Mouse (Mus musculus) B cell, adult 2 months (primary cell): ENCODE data around the gene Ptx4.
A peak's percentile ranks its signal among the peaks of the same experiment; 100 is the strongest.

ENCODE experiments used
- DNase-seq, 2 experiments: peaks; one replicate each; pipeline ENCODE4 v3.0.0; 2022

Gene Ptx4

GRCm38 (mm10) chr17:25120406-25120805, at the start of gene Ptx4:
TSS of gene Ptx4 (plus strand) at chr17:25120760.
- no peak for DNase-seq

- no peak for DNase-seq
Observed at GRCm38 (mm10) chr17:25076906-25077305, 43.7 kb upstream of the Ptx4 start.

- DNase-seq = no peak
Observed at GRCm38 (mm10) chr17:25077771-25078372, 42.7 kb upstream of the Ptx4 start.

- no peak for DNase-seq
Observed at GRCm38 (mm10) chr17:25080210-25080609, 40.4 kb upstream of the Ptx4 start.

- DNase-seq = no peak
Observed at GRCm38 (mm10) chr17:25080960-25081381, 39.6 kb upstream of the Ptx4 start.

- no peak for DNase-seq
Observed at GRCm38 (mm10) chr17:25082081-25082847, 38.3 kb upstream of the Ptx4 start.

- no peak for DNase-seq
Observed at GRCm38 (mm10) chr17:25082887-25083286, 37.7 kb upstream of the Ptx4 start.

GRCm38 (mm10) chr17:25083444-25083931, 37.1 kb upstream of the Ptx4 start, which contains the start of gene Tmem204:
TSS of gene Tmem204 (minus strand) at chr17:25083591.
- no peak for DNase-seq

- no peak for DNase-seq
Observed at GRCm38 (mm10) chr17:25084835-25085385, 35.6 kb upstream of the Ptx4 start.

GRCm38 (mm10) chr17:25086724-25087123, 33.8 kb upstream of the Ptx4 start:
- DNase-seq = no peak

- no peak for DNase-seq
Observed at GRCm38 (mm10) chr17:25089158-25089557, 31.4 kb upstream of the Ptx4 start.

GRCm38 (mm10) chr17:25090450-25090849, 30.1 kb upstream of the Ptx4 start:
- DNase-seq = no peak

- no peak for DNase-seq
Observed at GRCm38 (mm10) chr17:25096221-25096620, 24.3 kb upstream of the Ptx4 start.

GRCm38 (mm10) chr17:25100052-25100451, 20.5 kb upstream of the Ptx4 start:
- DNase-seq = no peak

GRCm38 (mm10) chr17:25101338-25101737, 19.2 kb upstream of the Ptx4 start:
- DNase-seq = no peak

GRCm38 (mm10) chr17:25107786-25108185, 12.8 kb upstream of the Ptx4 start:
- no peak for DNase-seq

- peak; percentile 40 to 55 for DNase-seq
Observed at GRCm38 (mm10) chr17:25109578-25109977, 11.0 kb upstream of the Ptx4 start.

GRCm38 (mm10) chr17:25110590-25110989, 10.0 kb upstream of the Ptx4 start:
- no peak for DNase-seq

GRCm38 (mm10) chr17:25111220-25111619, 9.3 kb upstream of the Ptx4 start:
- no peak for DNase-seq

GRCm38 (mm10) chr17:25111739-25112422, 8.7 kb upstream of the Ptx4 start:
- no peak for DNase-seq

GRCm38 (mm10) chr17:25112423-25112810, 8.1 kb upstream of the Ptx4 start:
- DNase-seq = no peak

GRCm38 (mm10) chr17:25114908-25115645, 5.5 kb upstream of the Ptx4 start:
- DNase-seq = no peak
